Mouse (Mus musculus): ENCODE data around the gene Wnt5b. TPM values are rescaled to one million over a fixed set of nuclear protein-coding genes. Genes with fewer than 3 reads are reported as not detected.

The Wnt5b gene
- polyA plus RNA-seq (2015; fragmentation: Nextera tagmentation; extraction: Ambion mirVana) = 2.3 TPM in 2 replicates

GRCm38 (mm10) chr6:119543803-119544517, at the start of gene Wnt5b:
Gene Wnt5b (minus strand): TSS chr6:119544347.
- no peak within 1 kb of the TSS for H3K27ac ChIP-seq
- H3K4me1 ChIP-seq = peaks cover 11% of the 10 kb centered on the region
- ATAC-seq (replicated peaks) = peak; percentile 79
- H3K9me3 ChIP-seq = no peaks in the 10 kb centered on the region
- peak within 1 kb of the TSS; percentile 59 for H3K9ac ChIP-seq
- no peaks in the 10 kb centered on the region for H3K36me3 ChIP-seq (replicated peaks)
- peaks cover 31% of the 10 kb centered on the region for H3K27me3 ChIP-seq (replicated peaks)
- under 1% methylated on average over 119 of the region's 120 CpGs for WGBS
- H3K4me2 ChIP-seq = peak within 1 kb of the TSS; percentile 96
- peak within 1 kb of the TSS; percentile 74 for H3K4me3 ChIP-seq

DNA sequence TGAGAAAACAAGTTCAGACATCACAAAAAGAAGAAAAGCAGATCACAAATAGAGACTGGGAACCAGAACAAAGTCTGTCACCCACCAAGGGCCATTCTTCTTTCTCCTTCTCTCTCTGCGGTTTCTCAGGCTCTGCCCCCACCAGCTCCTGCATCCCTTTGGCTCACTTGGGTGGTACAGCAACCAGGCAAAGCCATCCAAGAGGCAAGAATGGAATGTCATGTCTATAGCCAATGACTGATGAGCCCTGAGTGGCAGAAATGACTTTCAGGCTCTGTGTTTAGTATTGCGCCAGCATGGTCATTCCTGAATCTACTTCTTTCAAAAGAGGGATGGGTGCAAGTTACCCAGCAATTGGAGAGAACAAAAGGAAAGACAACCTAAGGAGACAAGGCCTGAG, 46.7 kb upstream of the Wnt5b start:
- Histone ChIP-seq H3K27ac (no peak overlapping the region), H3K4me2 (no peak overlapping the region)
- no peak for ATAC-seq (replicated peaks)

GRCm38 (mm10) chr6:119587897-119588296, 43.8 kb upstream of the Wnt5b start:
- no peak for ATAC-seq (replicated peaks)
- H3K4me3 ChIP-seq = no peak overlapping the region
- H3K27me3 ChIP-seq (replicated peaks) = no peaks in the 10 kb centered on the region
- H3K9ac ChIP-seq = no peak overlapping the region
- no peaks in the 10 kb centered on the region for H3K36me3 ChIP-seq (replicated peaks)
- WGBS = 92% methylated on average over 2 of the region's 2 CpGs
- peaks cover 8% of the 10 kb centered on the region; the same call in 1 of the 2 replicates for H3K4me1 ChIP-seq
- H3K27ac ChIP-seq = no peak overlapping the region
- no peaks in the 10 kb centered on the region for H3K9me3 ChIP-seq
- no peak overlapping the region for H3K4me2 ChIP-seq

More for the DNA sequence above, 46.7 kb upstream of the Wnt5b start:
- H3K27me3 ChIP-seq (replicated peaks) = no peaks in the 10 kb centered on the region
- no peaks in the 10 kb centered on the region for H3K9me3 ChIP-seq
- no peak overlapping the region for H3K4me3 ChIP-seq
- 83% methylated on average over 2 of the region's 2 CpGs for WGBS
- no peak overlapping the region for H3K9ac ChIP-seq
- H3K36me3 ChIP-seq (replicated peaks) = no peaks in the 10 kb centered on the region
- H3K4me1 ChIP-seq = peaks cover 7% of the 10 kb centered on the region; the same call in 1 of the 2 replicates

- no peak overlapping the region for H3K4me3 ChIP-seq
- no peak overlapping the region for H3K4me2 ChIP-seq
- no peaks in the 10 kb centered on the region for H3K27me3 ChIP-seq (replicated peaks)
- no peak overlapping the region for H3K9ac ChIP-seq
- H3K27ac ChIP-seq = no peak overlapping the region
- ATAC-seq (replicated peaks) = no peak
- peaks cover 8% of the 10 kb centered on the region; the same call in 1 of the 2 replicates for H3K4me1 ChIP-seq
- no peaks in the 10 kb centered on the region for H3K36me3 ChIP-seq (replicated peaks)
- H3K9me3 ChIP-seq = no peaks in the 10 kb centered on the region
These were observed 43.3 kb upstream of the Wnt5b start for GRCm38 (mm10) chr6:119587454-119587853.

DNA sequence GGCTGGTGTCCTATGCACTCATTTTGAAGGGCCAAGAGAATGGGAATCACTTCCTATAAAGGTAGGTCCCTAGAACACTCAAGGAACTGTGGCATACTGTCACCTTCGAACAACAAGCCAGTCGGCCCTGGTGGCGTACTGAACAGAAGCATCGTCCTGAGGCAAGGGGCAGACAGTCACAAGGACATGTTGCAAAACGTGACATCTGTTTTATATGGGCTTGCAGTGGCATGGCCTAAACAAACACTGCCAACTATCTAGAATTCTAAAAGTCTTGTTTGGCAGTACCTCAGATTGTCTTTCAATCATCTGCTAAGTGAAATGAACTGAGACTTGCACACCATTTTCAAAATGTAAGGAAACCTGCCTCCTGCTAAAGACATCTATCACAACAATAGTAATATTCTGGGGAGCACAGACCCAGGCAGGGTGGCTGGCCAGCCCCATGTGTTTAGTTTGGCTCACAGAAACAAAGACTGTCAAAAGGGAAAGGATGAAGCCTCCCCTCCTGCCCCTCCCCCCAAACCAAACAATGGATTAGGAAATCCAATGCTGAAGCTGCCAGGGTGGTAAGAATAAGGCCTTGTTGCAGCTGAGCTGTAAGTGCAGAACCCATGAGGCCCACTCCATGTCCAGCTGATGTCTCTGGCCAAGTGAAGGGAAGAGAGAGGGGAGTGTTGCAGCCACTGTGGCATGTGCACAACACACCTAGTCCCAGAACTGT, 41.7 kb upstream of the Wnt5b start:
- no peak for ATAC-seq (replicated peaks)
- Histone ChIP-seq H3K27ac (0 out of 2 replicates have a peak overlapping the region, but pooled peaks have one; percentile 38), H3K36me3 (replicated peaks) (no peaks in the 10 kb centered on the region), H3K4me2 (no peak overlapping the region), H3K4me1 (peaks cover 8% of the 10 kb centered on the region; the same call in 1 of the 2 replicates), H3K9me3 (no peaks in the 10 kb centered on the region), H3K27me3 (replicated peaks) (no peaks in the 10 kb centered on the region), H3K9ac (no peak overlapping the region), H3K4me3 (no peak overlapping the region)
- 63% methylated on average over 5 of the region's 5 CpGs for WGBS

GRCm38 (mm10) chr6:119584061-119584460, 39.9 kb upstream of the Wnt5b start:
- no peaks in the 10 kb centered on the region for H3K9me3 ChIP-seq
- no peak overlapping the region for H3K4me3 ChIP-seq
- no peaks in the 10 kb centered on the region for H3K36me3 ChIP-seq (replicated peaks)
- peaks cover 8% of the 10 kb centered on the region; the same call in 1 of the 2 replicates for H3K4me1 ChIP-seq
- 78% methylated on average over 1 of the region's 1 CpGs for WGBS
- H3K4me2 ChIP-seq = no peak overlapping the region
- no peaks in the 10 kb centered on the region for H3K27me3 ChIP-seq (replicated peaks)
- no peak for ATAC-seq (replicated peaks)
- H3K27ac ChIP-seq = no peak overlapping the region
- H3K9ac ChIP-seq = no peak overlapping the region

DNA sequence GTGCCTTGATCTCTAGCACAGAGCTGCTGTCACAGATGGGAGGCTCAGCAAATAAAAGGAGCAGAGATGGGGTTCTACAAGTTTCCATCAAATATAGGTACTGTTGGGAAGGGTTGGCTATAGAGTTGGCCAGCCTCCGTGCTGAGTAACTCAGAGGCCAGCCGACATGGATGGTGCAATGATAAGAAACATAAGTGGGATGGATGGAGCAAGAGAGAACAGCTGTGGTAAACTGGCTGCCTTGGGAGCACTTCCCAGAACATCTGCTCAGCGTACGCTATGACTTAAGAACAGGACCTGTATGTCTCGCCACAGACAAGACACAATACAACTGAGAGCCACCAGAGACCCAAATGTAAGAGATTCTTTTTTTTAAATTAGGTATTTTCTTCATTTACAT, 39.0 kb upstream of the Wnt5b start:
- peaks cover 8% of the 10 kb centered on the region; the same call in 1 of the 2 replicates for H3K4me1 ChIP-seq
- no peak overlapping the region for H3K9ac ChIP-seq
- H3K27me3 ChIP-seq (replicated peaks) = no peaks in the 10 kb centered on the region
- no peak overlapping the region for H3K4me2 ChIP-seq
- ATAC-seq (replicated peaks) = no peak
- 93% methylated on average over 5 of the region's 5 CpGs for WGBS
- no peaks in the 10 kb centered on the region for H3K36me3 ChIP-seq (replicated peaks)
- no peaks in the 10 kb centered on the region for H3K9me3 ChIP-seq
- no peak overlapping the region for H3K27ac ChIP-seq
- H3K4me3 ChIP-seq = no peak overlapping the region

- no peak overlapping the region for H3K4me3 ChIP-seq
- WGBS = 97% methylated on average over 4 of the region's 4 CpGs
- ATAC-seq (replicated peaks) = no peak
- peaks cover 22% of the 10 kb centered on the region for H3K36me3 ChIP-seq (replicated peaks)
- H3K9me3 ChIP-seq = no peaks in the 10 kb centered on the region
- no peaks in the 10 kb centered on the region for H3K4me1 ChIP-seq
- H3K27me3 ChIP-seq (replicated peaks) = no peaks in the 10 kb centered on the region
- H3K27ac ChIP-seq = no peak overlapping the region
- no peak overlapping the region for H3K9ac ChIP-seq
- no peak overlapping the region for H3K4me2 ChIP-seq
These were observed 32.6 kb upstream of the Wnt5b start for GRCm38 (mm10) chr6:119576706-119577105.

- 94% methylated on average over 12 of the region's 12 CpGs for WGBS
- Histone ChIP-seq H3K4me1 (no peaks in the 10 kb centered on the region), H3K4me3 (no peak overlapping the region), H3K9me3 (no peaks in the 10 kb centered on the region), H3K9ac (no peak overlapping the region), H3K4me2 (no peak overlapping the region), H3K27ac (no peak overlapping the region), H3K27me3 (replicated peaks) (no peaks in the 10 kb centered on the region), H3K36me3 (replicated peaks) (peaks cover 22% of the 10 kb centered on the region)
- no peak for ATAC-seq (replicated peaks)
These were observed 31.2 kb upstream of the Wnt5b start for GRCm38 (mm10) chr6:119575331-119575730.

DNA sequence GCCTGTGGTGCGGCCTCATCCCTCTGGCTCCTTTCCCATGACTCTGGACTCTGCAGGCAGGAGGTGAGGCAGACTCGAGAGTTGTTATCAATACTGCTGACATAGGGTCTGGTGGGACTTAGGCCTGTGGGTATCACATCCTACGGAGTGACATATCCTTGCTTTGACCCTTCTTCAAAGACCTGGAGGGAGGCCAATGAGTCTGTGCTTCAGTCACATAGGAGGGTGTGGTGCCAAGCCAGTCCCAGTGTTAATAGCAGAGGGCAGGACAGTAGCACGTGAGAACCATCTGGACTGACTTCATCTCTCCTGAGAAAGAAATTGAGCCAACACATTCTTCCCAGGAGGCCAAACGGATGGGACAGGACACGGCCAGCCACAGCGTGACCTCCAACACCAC, 28.1 kb upstream of the Wnt5b start:
- H3K36me3 ChIP-seq (replicated peaks) = peaks cover 22% of the 10 kb centered on the region
- no peaks in the 10 kb centered on the region for H3K9me3 ChIP-seq
- H3K27ac ChIP-seq = no peak overlapping the region
- no peak overlapping the region for H3K9ac ChIP-seq
- 82% methylated on average over 7 of the region's 7 CpGs for WGBS
- H3K27me3 ChIP-seq (replicated peaks) = no peaks in the 10 kb centered on the region
- H3K4me3 ChIP-seq = no peak overlapping the region
- no peak for ATAC-seq (replicated peaks)
- no peak overlapping the region for H3K4me2 ChIP-seq
- no peaks in the 10 kb centered on the region for H3K4me1 ChIP-seq

- Histone ChIP-seq H3K9me3 (no peaks in the 10 kb centered on the region), H3K4me1 (no peaks in the 10 kb centered on the region), H3K27ac (no peak overlapping the region), H3K4me3 (no peak overlapping the region), H3K9ac (no peak overlapping the region), H3K36me3 (replicated peaks) (peaks cover 22% of the 10 kb centered on the region), H3K27me3 (replicated peaks) (no peaks in the 10 kb centered on the region), H3K4me2 (no peak overlapping the region)
- ATAC-seq (replicated peaks) = no peak
- WGBS = 86% methylated on average over 4 of the region's 4 CpGs
These were observed 26.6 kb upstream of the Wnt5b start for GRCm38 (mm10) chr6:119570797-119571196.

- no peak overlapping the region for H3K27ac ChIP-seq
- H3K9me3 ChIP-seq = no peaks in the 10 kb centered on the region
- no peak overlapping the region for H3K9ac ChIP-seq
- no peak for ATAC-seq (replicated peaks)
- peaks cover 7% of the 10 kb centered on the region; the same call in 1 of the 2 replicates for H3K36me3 ChIP-seq (replicated peaks)
- no peaks in the 10 kb centered on the region for H3K27me3 ChIP-seq (replicated peaks)
- no peak overlapping the region for H3K4me3 ChIP-seq
- no peaks in the 10 kb centered on the region for H3K4me1 ChIP-seq
- no peak overlapping the region for H3K4me2 ChIP-seq
- 80% methylated on average over 2 of the region's 2 CpGs for WGBS
These were observed 24.2 kb upstream of the Wnt5b start for GRCm38 (mm10) chr6:119568339-119568738.
